8 mouse cellular contexts compared by ENCODE assay signal in genomic region chr8:84269950-84270773, GRCm38 (mm10). TPM values are rescaled to one million over a fixed set of nuclear protein-coding genes. Genes with fewer than 3 reads are reported as not detected.
DNase-seq lines count a peak whose midpoint lies in the region; ATAC-seq and TF ChIP-seq lines count a peak whose summit lies in the region.

Ccdc130 (minus strand) TSS chr8:84270380.

- peak within 1 kb of the TSS; percentile 89 for H3K27ac ChIP-seq in forebrain, embryonic 10.5 days
- peak within 1 kb of the TSS; percentile 66 for H3K27ac ChIP-seq in heart, embryonic 15.5 days
- no peak within 1 kb of the TSS for H3K27ac ChIP-seq in liver, embryonic 14.5 days
- 0 out of 2 replicates have a peak within 1 kb of the TSS, but pooled peaks have one; percentile 42 for H3K27ac ChIP-seq in neural tube, embryonic 11.5 days (ENCODE audit: low read depth, low read length)
- H3K27ac ChIP-seq in stomach, postnatal 0 days (replicated peaks): peak within 1 kb of the TSS; percentile 78

- 0 out of 2 replicates have a peak, but pooled peaks have one; percentile 15 for TF ChIP-seq CTCF in liver, embryonic 14.5 days (IDR thresholded peaks at IDR 0.05; ENCODE audit: low read depth)
- TF ChIP-seq CTCF in stomach, postnatal 0 days (IDR thresholded peaks at IDR 0.05; ENCODE audit: low read depth): 0 out of 2 replicates have a peak, but pooled peaks have one; percentile 6

- peaks cover 23% of the 10 kb centered on the region for H3K36me3 ChIP-seq in forebrain, embryonic 10.5 days (replicated peaks)
- H3K36me3 ChIP-seq in heart, embryonic 15.5 days: peaks cover 10% of the 10 kb centered on the region; the same call in 1 of the 2 replicates
- H3K36me3 ChIP-seq in liver, embryonic 14.5 days (replicated peaks; ENCODE audit: control insufficient read depth, insufficient read depth, low read depth): no peaks in the 10 kb centered on the region
- H3K36me3 ChIP-seq in neural tube, embryonic 11.5 days (ENCODE audit: control insufficient read depth, insufficient read depth, low read length): peaks cover 3% of the 10 kb centered on the region; the same call in 1 of the 2 replicates
- peaks cover 5% of the 10 kb centered on the region; the same call in 1 of the 2 replicates for H3K36me3 ChIP-seq in stomach, postnatal 0 days (ENCODE audit: control insufficient read depth, insufficient read depth, low read length)

- peak; percentile 98 to 99 for DNase-seq in CD8-positive naive resting alpha-beta T cell, adult 2 months (ENCODE audit: low read depth in 2 of 2, low spot score in 2 of 2)
- DNase-seq in c-Kit-positive CD71-negative TER-119-negative erythroid progenitor cells, embryonic 14.5 days (ENCODE audit: low read depth): peak; percentile 100
- peak; percentile 99 for DNase-seq in forebrain, embryonic 10.5 days (ENCODE audit: extremely low spot score, low spot score)
- peak; percentile 100 for DNase-seq in kidney, postnatal 25 days
- DNase-seq in liver, embryonic 14.5 days (ENCODE audit: low read depth in 3 of 3, low spot score in 3 of 3): peak; percentile 100
- peak; percentile 100 for DNase-seq in neural tube, embryonic 11.5 days (ENCODE audit: low spot score)
- DNase-seq in stomach, postnatal 0 days (ENCODE audit: low spot score): peak; percentile 100

- peak within 1 kb of the TSS; percentile 80 for H3K4me2 ChIP-seq in heart, embryonic 15.5 days
- H3K4me2 ChIP-seq in liver, embryonic 14.5 days (ENCODE audit: low read depth): peak within 1 kb of the TSS; percentile 82
- H3K4me2 ChIP-seq in neural tube, embryonic 11.5 days (ENCODE audit: low read depth): peak within 1 kb of the TSS; percentile 84
- peak within 1 kb of the TSS; percentile 74 for H3K4me2 ChIP-seq in stomach, postnatal 0 days (replicated peaks; ENCODE audit: low read depth)

- no peaks in the 10 kb centered on the region for H3K9me3 ChIP-seq in forebrain, embryonic 10.5 days
- no peaks in the 10 kb centered on the region for H3K9me3 ChIP-seq in heart, embryonic 15.5 days (replicated peaks)
- no peaks in the 10 kb centered on the region for H3K9me3 ChIP-seq in liver, embryonic 14.5 days (ENCODE audit: control insufficient read depth, low read length)
- H3K9me3 ChIP-seq in neural tube, embryonic 11.5 days (ENCODE audit: control insufficient read depth, low read length): no peaks in the 10 kb centered on the region
- H3K9me3 ChIP-seq in stomach, postnatal 0 days (ENCODE audit: control insufficient read depth, low read length): no peaks in the 10 kb centered on the region

- under 1% methylated on average over 44 of the region's 44 CpGs for WGBS in forebrain, embryonic 10.5 days
- under 1% methylated on average over 44 of the region's 44 CpGs for WGBS in heart, embryonic 15.5 days
- WGBS in liver, embryonic 14.5 days (ENCODE audit: insufficient replicate concordance): under 1% methylated on average over 44 of the region's 44 CpGs
- WGBS in neural tube, embryonic 11.5 days: under 1% methylated on average over 44 of the region's 44 CpGs
- under 1% methylated on average over 44 of the region's 44 CpGs for WGBS in stomach, postnatal 0 days

- peak; percentile 100 for ATAC-seq in heart, embryonic 15.5 days (replicated peaks; ENCODE audit: insufficient number of reproducible peaks, insufficient read depth, low FRiP score, low read depth)
- peak; percentile 99 for ATAC-seq in liver, embryonic 14.5 days (ENCODE audit: insufficient read depth)
- peak; percentile 99 for ATAC-seq in neural tube, embryonic 11.5 days (ENCODE audit: insufficient read depth, low FRiP score, low TSS enrichment)
- ATAC-seq in stomach, postnatal 0 days (ENCODE audit: low FRiP score, low TSS enrichment): peak; percentile 99

- H3K9ac ChIP-seq in heart, embryonic 15.5 days: peak within 1 kb of the TSS; percentile 82
- H3K9ac ChIP-seq in liver, embryonic 14.5 days (replicated peaks): peak within 1 kb of the TSS; percentile 66
- H3K9ac ChIP-seq in neural tube, embryonic 11.5 days (ENCODE audit: low read length): peak within 1 kb of the TSS; percentile 78
- H3K9ac ChIP-seq in stomach, postnatal 0 days (ENCODE audit: low read length): peak within 1 kb of the TSS; percentile 82

- no peaks in the 10 kb centered on the region for H3K27me3 ChIP-seq in forebrain, embryonic 10.5 days (ENCODE audit: poor library complexity, severe bottlenecking)
- H3K27me3 ChIP-seq in heart, embryonic 15.5 days: no peaks in the 10 kb centered on the region
- H3K27me3 ChIP-seq in liver, embryonic 14.5 days (ENCODE audit: control insufficient read depth, insufficient read depth, low read length): no peaks in the 10 kb centered on the region
- no peaks in the 10 kb centered on the region for H3K27me3 ChIP-seq in neural tube, embryonic 11.5 days (ENCODE audit: control insufficient read depth, insufficient read depth, low read length)
- H3K27me3 ChIP-seq in stomach, postnatal 0 days (ENCODE audit: control insufficient read depth, insufficient read depth, low read length): no peaks in the 10 kb centered on the region

- H3K4me1 ChIP-seq in forebrain, embryonic 10.5 days: peaks cover 14% of the 10 kb centered on the region
- peaks cover 8% of the 10 kb centered on the region for H3K4me1 ChIP-seq in heart, embryonic 15.5 days (replicated peaks)
- peaks cover 7 to 9% of the 10 kb centered on the region in 2 experiments; a peak in 3 of 4 replicates for H3K4me1 ChIP-seq in liver, embryonic 14.5 days (replicated peaks; ENCODE audit: control insufficient read depth in 2 of 2, insufficient read depth in 2 of 2, low read length in 1 of 2)
- peaks cover 7% of the 10 kb centered on the region; the same call in 1 of the 2 replicates for H3K4me1 ChIP-seq in neural tube, embryonic 11.5 days (ENCODE audit: control insufficient read depth, insufficient read depth, low read length)
- peaks cover 3% of the 10 kb centered on the region for H3K4me1 ChIP-seq in stomach, postnatal 0 days (replicated peaks; ENCODE audit: control insufficient read depth, insufficient read depth)

- peak within 1 kb of the TSS; percentile 90 for H3K4me3 ChIP-seq in forebrain, embryonic 10.5 days
- H3K4me3 ChIP-seq in heart, embryonic 15.5 days: peak within 1 kb of the TSS; percentile 84
- H3K4me3 ChIP-seq in liver, embryonic 14.5 days (ENCODE audit: insufficient read depth in 1 of 2, low read depth in 2 of 2, low read length in 2 of 2): peak within 1 kb of the TSS; percentile 75 to 83
- H3K4me3 ChIP-seq in neural tube, embryonic 11.5 days (ENCODE audit: low read depth, low read length): peak within 1 kb of the TSS; percentile 82
- peak within 1 kb of the TSS; percentile 77 for H3K4me3 ChIP-seq in stomach, postnatal 0 days (ENCODE audit: low read depth, low read length)

- no peak for TF ChIP-seq EP300 in liver, embryonic 14.5 days (IDR thresholded peaks at IDR 0.05; ENCODE audit: low read depth)
- no peak for TF ChIP-seq EP300 in stomach, postnatal 0 days (optimal IDR thresholded peaks at IDR 0.05)

RNA-seq across cellular contexts. Expression of gene Ccdc130, which starts in this region (rescaled TPM):
- polyA plus RNA-seq in forebrain, embryonic 10.5 days (2016; fragmentation: Nextera tagmentation; extraction: Ambion mirVana): 21.6 and 23.5 TPM in 2 replicates
- 15.2 and 15.7 TPM in 2 replicates for polyA plus RNA-seq in heart, embryonic 15.5 days (2015; fragmentation: Nextera tagmentation; extraction: Ambion mirVana)
- polyA plus RNA-seq in liver, embryonic 14.5 days (2012; rRNA removed): 3.6 and 5.5 TPM in 2 replicates
- polyA plus RNA-seq in liver, embryonic 14.5 days (2014; fragmentation: Nextera tagmentation; extraction: Ambion mirVana): 5.0 and 7.1 TPM in 2 replicates
- 21.4 and 26.6 TPM in 2 replicates for polyA plus RNA-seq in neural tube, embryonic 11.5 days (2014; fragmentation: Nextera tagmentation; extraction: Ambion mirVana)
- polyA plus RNA-seq in stomach, postnatal 0 days (2015; fragmentation: Nextera tagmentation; extraction: Ambion mirVana): 10.1 and 10.4 TPM in 2 replicates
